Mouse (Mus musculus) kidney, adult 10 weeks (tissue): ENCODE measurements around the gene Acbd3. TPM values are rescaled to one million over a fixed set of nuclear protein-coding genes. Genes with fewer than 3 reads are reported as not detected.

ENCODE experiments used
- polyA plus RNA-seq: library from polyadenylated mRNA; stranded (reverse); fragments of 350-450 nt; fragmentation: Illumina TruSeq; extraction: RNeasy Lipid Tissue Mini Kit (QIAGEN cat#74804); gene quantifications from one replicate; pipeline ENCODE4 v1.2.3, GENCODE M21; 2014; ENCODE audit warnings: low read depth, low replicate concordance

The Acbd3 gene
- polyA plus RNA-seq, result 48.2 TPM

GRCm38 (mm10) chr1:180725704-180726179, at the start of gene Acbd3:
Gene Acbd3 (plus strand): TSS chr1:180726043.

GRCm38 (mm10) chr1:180696626-180697352, 29.1 kb upstream of the Acbd3 start, which contains the start of gene Mixl1:
Gene Mixl1 (minus strand): TSS chr1:180697034.

Other genes with a start within 250 kb of the Acbd3 start
- gene Stum, start 242.5 kb upstream of the Acbd3 start, polyA plus RNA-seq, result 0.08 TPM
- gene Parp1, start 157.1 kb upstream of the Acbd3 start, polyA plus RNA-seq, result 13.2 TPM
- 8.6 TPM for gene Lin9, start 84.9 kb upstream of the Acbd3 start, polyA plus RNA-seq
- not detected for gene Mixl1, start 29.0 kb upstream of the Acbd3 start, polyA plus RNA-seq
- gene H3f3a, start 87.9 kb downstream of the Acbd3 start, polyA plus RNA-seq, result 991 TPM
- 14.3 TPM for gene Sde2, start 125.1 kb downstream of the Acbd3 start, polyA plus RNA-seq
- gene Lefty2, start 167.1 kb downstream of the Acbd3 start, polyA plus RNA-seq, result not detected
- gene Pycr2, start 178.2 kb downstream of the Acbd3 start, polyA plus RNA-seq, result 2.0 TPM
- 0.36 TPM for gene Lefty1, start 209.0 kb downstream of the Acbd3 start, polyA plus RNA-seq
- gene Tmem63a, start 216.3 kb downstream of the Acbd3 start, polyA plus RNA-seq, result 1.7 TPM